Mouse (Mus musculus) liver, adult 2 months (tissue): Measurements from ENCODE around the gene Cstf3. TPM values are rescaled to one million over a fixed set of nuclear protein-coding genes. Genes with fewer than 3 reads are reported as not detected.
A peak's percentile ranks its signal among the peaks of the same experiment; 100 is the strongest.

Experiments used
- DNase-seq: peaks from one replicate; pipeline ENCODE4 v3.0.0-alpha.2; 2011; ENCODE audit warnings: low read depth, low spot score; ENCODE audit errors: extremely low read depth
- H3K27ac ChIP-seq: fragments of 200-500 bp; replicated peaks from 2 replicates; pipeline ENCODE4 v1.5.1; 2012; ENCODE audit warnings: low read depth, mild to moderate bottlenecking, control low read depth, inconsistent platforms, low read length; ENCODE audit not compliant: insufficient read depth
- H3K27me3 ChIP-seq: fragments of 200-500 bp; 2 replicates; pipeline ENCODE4 v1.6.1; 2012; ENCODE audit warnings: mild to moderate bottlenecking, moderate library complexity, low read length, inconsistent platforms; ENCODE audit not compliant: control insufficient read depth, insufficient read depth
- H3K36me3 ChIP-seq: fragments of 200-500 bp; 2 replicates; pipeline ENCODE4 v1.6.1; 2012; ENCODE audit warnings: low read length, inconsistent platforms; ENCODE audit not compliant: control insufficient read depth, insufficient read depth
- H3K4me1 ChIP-seq: fragments of 200-500 bp; 2 replicates; pipeline ENCODE4 v1.6.1; 2011; ENCODE audit warnings: low read length; ENCODE audit not compliant: control insufficient read depth, insufficient read depth
- H3K4me3 ChIP-seq: fragments of 200-500 bp; 2 replicates; pipeline ENCODE4 v1.5.1; 2011; ENCODE audit warnings: low read depth, mild to moderate bottlenecking, control low read depth, low read length, moderate library complexity; ENCODE audit not compliant: insufficient read depth
- H3K79me2 ChIP-seq: fragments of 200-500 bp; 2 replicates; pipeline ENCODE4 v1.6.1; 2012; ENCODE audit warnings: inconsistent platforms, mild to moderate bottlenecking, low read length, moderate library complexity; ENCODE audit not compliant: control insufficient read depth, insufficient read depth
- H3K9ac ChIP-seq: fragments of 200-500 bp; 2 replicates; pipeline ENCODE4 v1.6.1; 2012; ENCODE audit warnings: low read depth, mild to moderate bottlenecking, control low read depth, inconsistent platforms, low read length
- CTCF ChIP-seq: fragments of 200-500 bp; IDR thresholded peaks from 2 replicates; pipeline ENCODE4 v1.5.1; 2011; ENCODE audit warnings: low read depth, low read length, control low read depth
- POLR2A ChIP-seq: fragments of 200-500 bp; IDR thresholded peaks from 2 replicates; pipeline ENCODE4 v1.6.1; 2011; ENCODE audit warnings: low read length, control low read depth; ENCODE audit not compliant: insufficient read depth; ENCODE audit errors: extremely low read depth
- WGBS: fragments of 180-500 bp; shearing (Covaris S2); methylation state at CpG from one replicate; pipeline ENCODE4 v1.1.7; 2018; 5-methylcytosine and 5-hydroxymethylcytosine counted together
- polyA plus RNA-seq: library from polyadenylated mRNA; depleted of rRNA; stranded (reverse); fragments of >200 nt; gene quantifications from 2 replicates; pipeline ENCODE4 v1.2.3, GENCODE M21; 2012; rRNA removed
- total RNA-seq: library from RNA; depleted of rRNA; stranded (reverse); fragments of >200 nt; gene quantifications from 2 replicates; pipeline ENCODE4 v1.2.3, GENCODE M21; 2014; rRNA removed

The Cstf3 gene
- total and polyA plus RNA-seq, 2 experiments = 5.1 to 11.8 TPM

GRCm38 (mm10) chr2:104704355-104704754 lies 114.0 kb downstream of the Cstf3 start:
- H3K27me3 ChIP-seq = no peaks in the 10 kb centered on the region
- peaks cover 5% of the 10 kb centered on the region for H3K4me1 ChIP-seq
- no peaks in the 10 kb centered on the region for H3K79me2 ChIP-seq
- DNase-seq = no peak
- no peaks in the 10 kb centered on the region; the same call in 1 of the 2 replicates for H3K36me3 ChIP-seq
- TF ChIP-seq CTCF = no peak
- no peak for TF ChIP-seq POLR2A
- H3K4me3 ChIP-seq = no peak overlapping the region
- 90% methylated on average over 3 of the region's 3 CpGs for WGBS
- no peak overlapping the region for H3K27ac ChIP-seq
- H3K9ac ChIP-seq = no peak overlapping the region

- Histone ChIP-seq H3K4me1 (no peaks in the 10 kb centered on the region), H3K27me3 (no peaks in the 10 kb centered on the region), H3K36me3 (no peaks in the 10 kb centered on the region; the same call in 1 of the 2 replicates), H3K9ac (no peak overlapping the region), H3K4me3 (no peak overlapping the region), H3K27ac (no peak overlapping the region), H3K79me2 (no peaks in the 10 kb centered on the region)
- TF ChIP-seq POLR2A = no peak
- TF ChIP-seq CTCF = no peak
- no peak for DNase-seq
- 77% methylated on average over 6 of the region's 6 CpGs for WGBS
Observed at GRCm38 (mm10) chr2:104709786-104710337, 119.5 kb downstream of the Cstf3 start.

DNA sequence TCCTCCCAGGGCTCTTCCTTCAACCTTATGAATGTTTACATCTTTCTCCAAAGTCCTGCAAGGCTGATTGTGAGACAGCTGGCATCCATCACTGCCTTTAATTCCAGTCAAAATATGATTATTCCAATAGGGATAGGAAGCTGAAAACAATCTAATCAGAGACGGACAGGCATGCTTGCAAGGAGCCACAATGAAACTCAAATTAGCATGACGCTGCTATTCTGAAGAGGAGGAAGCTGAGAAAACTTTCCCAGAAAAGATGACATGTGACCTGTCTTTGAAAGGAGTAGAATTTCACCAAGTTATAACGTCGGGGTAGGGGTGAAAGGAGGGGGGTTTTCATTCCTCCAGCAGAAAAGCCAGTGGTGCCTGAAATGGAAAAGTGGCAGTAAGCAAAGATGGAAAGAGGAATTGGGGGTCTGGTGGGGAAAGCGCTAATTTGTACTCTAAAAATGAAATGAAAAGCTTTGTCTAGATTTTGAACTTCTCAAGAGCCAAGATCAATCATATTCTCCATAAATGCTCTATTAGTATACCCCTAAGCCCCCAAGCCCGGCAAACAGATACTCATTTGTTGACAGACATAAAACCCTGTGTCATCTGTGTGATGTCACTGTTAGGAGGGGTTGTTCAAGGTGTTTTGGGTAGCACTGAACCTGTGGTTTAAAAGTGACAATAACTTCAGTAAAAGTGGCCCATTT lies 120.5 kb downstream of the Cstf3 start:
- H3K36me3 ChIP-seq = no peaks in the 10 kb centered on the region; the same call in 1 of the 2 replicates
- 58% methylated on average over 6 of the region's 6 CpGs for WGBS
- no peak for DNase-seq
- H3K79me2 ChIP-seq = no peaks in the 10 kb centered on the region
- H3K27ac ChIP-seq = no peak overlapping the region
- TF ChIP-seq POLR2A (no peak), CTCF (no peak)
- H3K4me3 ChIP-seq = no peak overlapping the region
- H3K9ac ChIP-seq = no peak overlapping the region
- no peaks in the 10 kb centered on the region for H3K4me1 ChIP-seq
- no peaks in the 10 kb centered on the region for H3K27me3 ChIP-seq

DNA sequence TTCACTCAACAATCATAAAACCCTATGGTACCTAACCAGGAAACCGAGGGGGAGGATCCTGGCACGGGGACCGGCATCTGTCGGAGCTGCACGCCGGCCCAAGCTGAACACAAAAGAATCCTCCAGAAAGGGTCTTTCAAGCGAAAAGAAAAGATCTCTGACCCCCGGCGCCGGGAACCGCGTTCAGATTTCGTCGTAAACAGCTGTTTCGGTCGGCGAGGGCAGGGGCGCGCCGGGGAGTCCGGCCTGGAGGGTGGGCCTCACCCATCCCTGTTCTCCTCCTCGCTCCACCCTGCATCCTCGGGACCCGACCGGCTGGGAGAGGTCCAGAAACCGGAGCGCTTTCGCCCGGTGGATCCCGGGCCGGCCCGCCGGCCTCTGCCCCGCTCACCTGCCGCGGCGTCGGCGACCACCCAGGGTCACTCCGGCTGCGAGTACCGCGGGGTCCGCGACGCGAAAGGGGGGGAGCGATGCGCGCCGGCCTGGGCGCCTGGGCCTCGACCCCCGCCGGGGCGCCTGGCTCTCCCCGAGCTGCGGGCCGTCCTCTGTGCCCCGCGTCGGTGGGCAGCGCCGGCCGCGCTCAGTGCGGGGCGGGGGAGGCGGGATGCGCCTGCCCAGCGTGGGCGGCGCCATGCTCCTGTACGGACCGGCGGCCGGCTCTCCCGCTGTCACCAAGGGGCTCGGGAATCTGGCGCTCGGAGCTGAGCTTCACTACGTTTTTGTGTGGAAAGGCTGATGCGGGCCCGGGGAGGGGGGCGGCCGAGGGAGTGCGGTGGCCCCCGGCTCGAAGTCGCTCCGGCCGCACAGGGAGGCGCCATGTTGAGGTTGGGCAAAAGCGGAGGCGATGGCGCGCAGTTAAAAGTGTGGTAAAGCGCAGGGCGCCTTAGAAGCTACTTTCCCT lies 121.5 kb downstream of the Cstf3 start, which contains the start of gene Tcp11l1:
Gene Tcp11l1 (minus strand): TSS at position 585 of the 901 bp plus-strand sequence.
- no peaks in the 10 kb centered on the region for H3K36me3 ChIP-seq
- H3K27me3 ChIP-seq = no peaks in the 10 kb centered on the region
- peak; percentile 43 for DNase-seq
- H3K79me2 ChIP-seq = no peaks in the 10 kb centered on the region
- peak within 1 kb of the TSS; percentile 77 for H3K27ac ChIP-seq
- under 1% methylated on average over 99 of the region's 99 CpGs for WGBS
- TF ChIP-seq POLR2A = no peak
- TF ChIP-seq CTCF = no peak
- H3K4me3 ChIP-seq = peak within 1 kb of the TSS; percentile 96
- no peaks in the 10 kb centered on the region for H3K4me1 ChIP-seq
- H3K9ac ChIP-seq = peak within 1 kb of the TSS; percentile 97

DNA sequence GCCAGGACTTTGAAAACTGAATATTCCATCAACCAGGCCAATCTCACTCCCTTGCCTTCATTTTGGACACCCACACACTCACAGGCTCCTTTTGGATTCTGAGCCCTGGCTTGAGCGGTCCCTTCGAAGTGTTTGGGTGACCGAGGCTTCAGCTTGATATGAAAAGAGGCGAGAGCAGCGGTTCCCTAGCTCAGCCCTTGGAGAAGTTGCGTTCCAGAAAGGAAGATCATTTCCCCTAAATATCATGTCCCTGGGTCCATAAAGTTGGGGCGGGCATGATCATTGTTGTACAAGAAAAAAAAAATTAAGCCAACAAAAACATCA lies 122.1 kb downstream of the Cstf3 start:
- peak overlapping the region; percentile 97 for H3K9ac ChIP-seq
- 2% methylated on average over 7 of the region's 7 CpGs for WGBS
- DNase-seq = no peak
- no peaks in the 10 kb centered on the region for H3K36me3 ChIP-seq
- no peak for TF ChIP-seq CTCF
- no peak for TF ChIP-seq POLR2A
- H3K27ac ChIP-seq = peak overlapping the region; percentile 77
- no peaks in the 10 kb centered on the region for H3K27me3 ChIP-seq
- no peaks in the 10 kb centered on the region for H3K79me2 ChIP-seq
- peak overlapping the region; percentile 96 for H3K4me3 ChIP-seq
- no peaks in the 10 kb centered on the region for H3K4me1 ChIP-seq

GRCm38 (mm10) chr2:104714254-104714691 lies 124.0 kb downstream of the Cstf3 start:
- no peaks in the 10 kb centered on the region for H3K79me2 ChIP-seq
- no peak for DNase-seq
- H3K4me1 ChIP-seq = no peaks in the 10 kb centered on the region
- H3K27me3 ChIP-seq = no peaks in the 10 kb centered on the region
- no peak overlapping the region for H3K9ac ChIP-seq
- TF ChIP-seq CTCF = no peak
- no peak for TF ChIP-seq POLR2A
- no peak overlapping the region for H3K27ac ChIP-seq
- no peak overlapping the region for H3K4me3 ChIP-seq
- no peaks in the 10 kb centered on the region for H3K36me3 ChIP-seq
- WGBS = 70% methylated on average over 15 of the region's 15 CpGs

Other genes starting within 250 kb of the Cstf3 start
- gene D430041D05Rik, start 179.5 kb upstream of the Cstf3 start, total RNA-seq = 0.07 TPM in 1 of 2 replicates, not detected in the other
- not detected in 2 replicates for gene D430041D05Rik, start 179.5 kb upstream of the Cstf3 start, polyA plus RNA-seq
- gene Hipk3, start 96.1 kb upstream of the Cstf3 start, total RNA-seq = 41.0 and 52.2 TPM in 2 replicates
- 14.9 and 17.9 TPM in 2 replicates for gene Hipk3, start 96.1 kb upstream of the Cstf3 start, polyA plus RNA-seq
- 4.1 and 5.3 TPM in 2 replicates for gene Tcp11l1, start 121.6 kb downstream of the Cstf3 start, total RNA-seq
- 3.1 and 3.5 TPM in 2 replicates for gene Tcp11l1, start 121.6 kb downstream of the Cstf3 start, polyA plus RNA-seq
- not detected in 2 replicates for gene Pin1rt1, start 125.9 kb downstream of the Cstf3 start, total RNA-seq
- not detected in 2 replicates for gene Pin1rt1, start 125.9 kb downstream of the Cstf3 start, polyA plus RNA-seq
- 50.9 and 53.5 TPM in 2 replicates for gene Depdc7, start 152.4 kb downstream of the Cstf3 start, total RNA-seq
- gene Depdc7, start 152.4 kb downstream of the Cstf3 start, polyA plus RNA-seq = 26.4 and 30.0 TPM in 2 replicates
- 6.0 and 7.3 TPM in 2 replicates for gene Qser1, start 226.2 kb downstream of the Cstf3 start, total RNA-seq
- 2.0 and 2.2 TPM in 2 replicates for gene Qser1, start 226.2 kb downstream of the Cstf3 start, polyA plus RNA-seq